Mouse (Mus musculus): ENCODE measurements around the gene Ptcd2. TPM values are rescaled to one million over a fixed set of nuclear protein-coding genes. Genes with fewer than 3 reads are reported as not detected.

The Ptcd2 gene
- total and polyA plus RNA-seq, 3 experiments: 35.0 to 51.2 (median 49.6) TPM

DNA sequence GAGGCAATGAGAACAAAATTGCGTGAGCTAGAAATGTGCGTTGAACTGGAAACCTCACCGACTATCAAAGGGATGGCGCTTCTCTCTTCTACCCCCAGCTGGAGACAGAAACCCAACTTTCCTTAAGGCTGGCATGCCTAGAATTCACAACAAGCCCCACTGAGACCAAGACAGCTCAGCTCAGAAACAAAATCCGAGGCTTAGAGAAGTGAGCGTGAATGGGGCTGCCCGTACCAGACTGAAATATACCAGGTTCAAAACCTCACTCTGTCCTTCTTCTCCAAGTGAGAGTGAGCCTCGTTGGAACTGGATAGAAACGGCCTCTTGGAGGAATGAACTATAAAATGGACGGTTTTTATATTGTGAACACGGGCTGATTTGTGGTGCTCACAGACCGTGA lies 60.6 kb downstream of the Ptcd2 start:
- no peak overlapping the region for H3K27ac ChIP-seq
- TF ChIP-seq POLR2A (IDR thresholded peaks at IDR 0.05; ENCODE audit: insufficient read depth, low read depth, low read length): no peak
- TF ChIP-seq CTCF (IDR thresholded peaks at IDR 0.05): no peak
- TF ChIP-seq EP300 (IDR thresholded peaks at IDR 0.05; ENCODE audit: insufficient read depth, low read depth, low read length): no peak

DNA sequence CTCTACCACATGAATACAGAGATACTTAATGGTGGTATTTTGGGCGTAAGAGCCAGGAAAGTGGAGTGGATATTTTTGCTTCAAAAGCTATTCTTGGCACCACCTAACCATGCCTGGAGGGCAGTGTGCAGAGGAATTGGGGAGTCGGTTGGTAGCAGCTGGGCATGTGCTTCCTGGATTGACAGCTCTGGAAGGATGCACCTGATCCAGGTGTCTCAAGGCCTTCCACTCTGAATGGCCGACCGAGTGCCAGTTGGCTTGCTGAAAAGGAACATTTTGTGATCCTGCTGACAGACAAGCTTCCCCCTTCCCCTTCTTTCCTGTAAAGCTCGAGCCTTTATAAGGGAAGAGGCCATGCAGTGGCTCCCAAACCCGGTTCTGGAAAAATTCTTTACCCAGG lies 61.5 kb downstream of the Ptcd2 start:
- Histone ChIP-seq H3K27ac (no peak overlapping the region), H3K9ac (ENCODE audit: low read depth, low read length) (no peak overlapping the region), H3K27me3 (ENCODE audit: control insufficient read depth, insufficient read depth, low read length) (no peaks in the 10 kb centered on the region), H3K79me2 (replicated peaks; ENCODE audit: control insufficient read depth, insufficient read depth, low read length) (no peaks in the 10 kb centered on the region), H3K4me1 (ENCODE audit: control insufficient read depth, insufficient read depth, low read length) (peaks cover 2% of the 10 kb centered on the region; the same call in 1 of the 2 replicates), H3K36me3 (ENCODE audit: control insufficient read depth, insufficient read depth, low read length) (no peaks in the 10 kb centered on the region), H3K4me3 (no peak overlapping the region)
- 41% methylated on average over 6 of the region's 6 CpGs for WGBS
- no peak for TF ChIP-seq CTCF (IDR thresholded peaks at IDR 0.05)
- TF ChIP-seq EP300 (IDR thresholded peaks at IDR 0.05; ENCODE audit: insufficient read depth, low read depth, low read length): no peak
- no peak for TF ChIP-seq POLR2A (IDR thresholded peaks at IDR 0.05; ENCODE audit: insufficient read depth, low read depth, low read length)
- DNase-seq: no peak
- intact Hi-C loops (cut with DNase I): no loop called here

More for the DNA sequence above, 60.6 kb downstream of the Ptcd2 start:
- WGBS: 96% methylated on average over 12 of the region's 12 CpGs
- peaks cover 2% of the 10 kb centered on the region; the same call in 1 of the 2 replicates for H3K4me1 ChIP-seq (ENCODE audit: control insufficient read depth, insufficient read depth, low read length)
- H3K9ac ChIP-seq (ENCODE audit: low read depth, low read length): no peak overlapping the region
- intact Hi-C loops (cut with DNase I): no loop called here
- no peaks in the 10 kb centered on the region for H3K36me3 ChIP-seq (ENCODE audit: control insufficient read depth, insufficient read depth, low read length)
- no peaks in the 10 kb centered on the region for H3K79me2 ChIP-seq (replicated peaks; ENCODE audit: control insufficient read depth, insufficient read depth, low read length)
- no peak for DNase-seq
- no peaks in the 10 kb centered on the region for H3K27me3 ChIP-seq (ENCODE audit: control insufficient read depth, insufficient read depth, low read length)
- H3K4me3 ChIP-seq: no peak overlapping the region

DNA sequence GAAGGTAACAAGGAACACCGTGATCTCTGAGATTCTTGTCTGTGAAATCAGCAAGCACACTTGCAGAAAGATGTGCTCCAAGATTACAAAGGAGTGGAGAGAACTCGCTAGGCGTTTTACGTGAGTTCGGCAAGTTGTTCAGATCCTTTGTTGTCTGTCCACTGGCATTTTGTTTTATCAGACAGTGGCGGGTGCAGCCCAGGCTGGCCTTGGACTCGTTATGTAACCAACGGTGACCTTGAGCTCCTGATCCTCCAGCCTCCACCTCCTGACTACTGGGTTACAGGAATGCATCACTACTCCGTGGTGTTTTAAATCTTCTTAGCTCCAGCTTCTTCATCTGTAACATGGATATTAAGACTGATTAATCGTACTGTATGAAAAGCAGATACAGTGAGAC lies 65.2 kb downstream of the Ptcd2 start:
- H3K79me2 ChIP-seq (replicated peaks; ENCODE audit: control insufficient read depth, insufficient read depth, low read length): no peaks in the 10 kb centered on the region
- H3K27ac ChIP-seq: no peak overlapping the region
- no peaks in the 10 kb centered on the region for H3K27me3 ChIP-seq (ENCODE audit: control insufficient read depth, insufficient read depth, low read length)
- no peak overlapping the region for H3K9ac ChIP-seq (ENCODE audit: low read depth, low read length)
- WGBS: 60% methylated on average over 10 of the region's 10 CpGs
- no peaks in the 10 kb centered on the region for H3K36me3 ChIP-seq (ENCODE audit: control insufficient read depth, insufficient read depth, low read length)
- TF ChIP-seq EP300 (IDR thresholded peaks at IDR 0.05; ENCODE audit: insufficient read depth, low read depth, low read length) (no peak), POLR2A (IDR thresholded peaks at IDR 0.05; ENCODE audit: insufficient read depth, low read depth, low read length) (no peak), CTCF (IDR thresholded peaks at IDR 0.05) (no peak)
- H3K4me1 ChIP-seq (ENCODE audit: control insufficient read depth, insufficient read depth, low read length): peaks cover 2% of the 10 kb centered on the region; the same call in 1 of the 2 replicates
- intact Hi-C loops (cut with DNase I): no loop called here
- DNase-seq: no peak
- no peak overlapping the region for H3K4me3 ChIP-seq

GRCm38 (mm10) chr13:99278511-99278910 lies 66.0 kb downstream of the Ptcd2 start:
- Histone ChIP-seq H3K27me3 (ENCODE audit: control insufficient read depth, insufficient read depth, low read length) (no peaks in the 10 kb centered on the region), H3K27ac (no peak overlapping the region), H3K79me2 (replicated peaks; ENCODE audit: control insufficient read depth, insufficient read depth, low read length) (no peaks in the 10 kb centered on the region), H3K36me3 (ENCODE audit: control insufficient read depth, insufficient read depth, low read length) (no peaks in the 10 kb centered on the region), H3K4me3 (no peak overlapping the region), H3K9ac (ENCODE audit: low read depth, low read length) (no peak overlapping the region), H3K4me1 (ENCODE audit: control insufficient read depth, insufficient read depth, low read length) (peaks cover 2% of the 10 kb centered on the region; the same call in 1 of the 2 replicates)
- intact Hi-C loops (cut with DNase I): no loop called here
- WGBS: 87% methylated on average over 6 of the region's 6 CpGs
- no peak for DNase-seq
- TF ChIP-seq CTCF (IDR thresholded peaks at IDR 0.05): no peak
- no peak for TF ChIP-seq POLR2A (IDR thresholded peaks at IDR 0.05; ENCODE audit: insufficient read depth, low read depth, low read length)
- TF ChIP-seq EP300 (IDR thresholded peaks at IDR 0.05; ENCODE audit: insufficient read depth, low read depth, low read length): no peak

DNA sequence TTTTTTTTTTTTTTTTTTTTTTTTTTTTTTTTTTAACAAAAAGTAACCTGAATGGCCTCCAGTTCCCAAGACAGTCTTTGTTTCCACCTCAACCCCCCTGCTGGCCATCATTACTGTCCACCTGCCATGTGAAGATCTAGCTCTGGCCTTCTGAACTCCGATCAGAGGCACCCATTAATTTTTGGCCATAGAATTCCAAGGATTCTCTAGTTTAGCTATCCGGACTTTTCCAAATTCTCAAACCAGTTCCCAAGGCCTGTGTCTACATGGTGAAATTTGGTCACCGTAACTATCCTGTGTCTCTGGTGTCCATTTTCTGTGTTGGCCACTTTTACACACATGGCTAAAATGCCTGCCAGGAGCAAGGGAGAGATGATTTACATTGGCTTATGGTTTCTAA lies 67.0 kb downstream of the Ptcd2 start:
- intact Hi-C loops (cut with DNase I): no loop called here
- DNase-seq: no peak
- TF ChIP-seq EP300 (IDR thresholded peaks at IDR 0.05; ENCODE audit: insufficient read depth, low read depth, low read length) (no peak), CTCF (IDR thresholded peaks at IDR 0.05) (no peak), POLR2A (IDR thresholded peaks at IDR 0.05; ENCODE audit: insufficient read depth, low read depth, low read length) (no peak)
- no peaks in the 10 kb centered on the region for H3K36me3 ChIP-seq (ENCODE audit: control insufficient read depth, insufficient read depth, low read length)
- no peak overlapping the region for H3K9ac ChIP-seq (ENCODE audit: low read depth, low read length)
- no peaks in the 10 kb centered on the region for H3K79me2 ChIP-seq (replicated peaks; ENCODE audit: control insufficient read depth, insufficient read depth, low read length)
- 95% methylated on average over 3 of the region's 3 CpGs for WGBS
- H3K4me1 ChIP-seq (ENCODE audit: control insufficient read depth, insufficient read depth, low read length): no peaks in the 10 kb centered on the region
- no peak overlapping the region for H3K27ac ChIP-seq
- no peaks in the 10 kb centered on the region for H3K27me3 ChIP-seq (ENCODE audit: control insufficient read depth, insufficient read depth, low read length)
- no peak overlapping the region for H3K4me3 ChIP-seq

DNA sequence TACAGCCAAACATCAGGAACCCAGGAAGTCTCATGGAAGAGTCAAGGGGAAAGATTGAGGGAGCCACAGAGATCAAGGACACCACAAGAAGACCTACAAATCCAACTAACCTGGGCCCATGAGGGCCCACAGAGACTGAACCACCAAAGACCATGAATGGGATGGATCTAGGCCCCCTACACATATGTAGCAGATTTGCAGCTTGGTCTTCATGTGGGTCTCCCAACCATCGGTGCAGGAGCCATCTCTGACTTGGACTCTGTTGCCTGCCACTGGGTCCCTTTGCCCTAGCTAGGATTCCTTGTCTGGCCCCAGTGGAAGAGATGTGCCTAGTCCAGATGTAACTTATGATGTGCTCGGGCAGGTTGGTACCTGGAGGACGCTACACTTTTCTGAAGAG lies 72.5 kb downstream of the Ptcd2 start:
- no peak for TF ChIP-seq POLR2A (IDR thresholded peaks at IDR 0.05; ENCODE audit: insufficient read depth, low read depth, low read length)
- no peak for DNase-seq
- 95% methylated on average over 3 of the region's 3 CpGs for WGBS

More for the DNA sequence above, 72.5 kb downstream of the Ptcd2 start:
- H3K9ac ChIP-seq (ENCODE audit: low read depth, low read length): no peak overlapping the region
- H3K79me2 ChIP-seq (replicated peaks; ENCODE audit: control insufficient read depth, insufficient read depth, low read length): no peaks in the 10 kb centered on the region
- intact Hi-C loops (cut with DNase I): no loop called here
- H3K27ac ChIP-seq: no peak overlapping the region
- no peaks in the 10 kb centered on the region for H3K27me3 ChIP-seq (ENCODE audit: control insufficient read depth, insufficient read depth, low read length)
- no peaks in the 10 kb centered on the region for H3K4me1 ChIP-seq (ENCODE audit: control insufficient read depth, insufficient read depth, low read length)
- no peak overlapping the region for H3K4me3 ChIP-seq
- no peaks in the 10 kb centered on the region for H3K36me3 ChIP-seq (ENCODE audit: control insufficient read depth, insufficient read depth, low read length)

Other genes starting within 250 kb of the Ptcd2 start
- gene Zfp366, start 159.9 kb downstream of the Ptcd2 start, total RNA-seq (2021): 10 to 100 TPM in 1 of 2 experiments, 1 to 10 TPM in 1; 9.7 to 14.4 TPM
- 5.0 and 7.8 TPM in 2 replicates for gene Zfp366, start 159.9 kb downstream of the Ptcd2 start, polyA plus RNA-seq (2012; rRNA removed)
- 10 to 100 TPM; 40.8 to 48.0 TPM for gene Mrps27, start 81 bp upstream of the Ptcd2 start, total RNA-seq (2021)
- gene Mrps27, start 81 bp upstream of the Ptcd2 start, polyA plus RNA-seq (2012; rRNA removed): 39.3 and 41.7 TPM in 2 replicates
- 10 to 100 TPM; 10.2 to 14.6 TPM for gene Map1b, start 171.8 kb upstream of the Ptcd2 start, total RNA-seq (2021)
- gene Map1b, start 171.8 kb upstream of the Ptcd2 start, polyA plus RNA-seq (2012; rRNA removed): 2.1 and 3.5 TPM in 2 replicates